In the genomic region with DNA sequence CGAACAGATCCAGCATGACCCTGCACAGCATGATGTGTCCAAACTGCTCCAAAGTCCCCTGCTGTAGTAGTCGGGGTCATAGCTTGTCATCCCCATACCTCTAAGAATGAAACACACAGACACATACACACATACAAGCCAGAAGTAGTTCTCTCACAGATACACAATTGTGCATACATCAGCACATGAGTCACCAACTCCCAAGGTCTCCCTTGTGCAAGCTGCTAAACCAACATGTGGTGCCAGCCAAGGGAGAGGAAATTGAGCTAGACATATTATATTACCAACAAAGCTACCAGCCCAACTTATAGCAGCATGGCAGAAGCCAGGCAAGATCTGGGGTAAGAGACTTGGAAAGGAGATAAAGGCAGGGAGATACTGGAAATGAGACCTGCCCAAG, we compare ENCODE assay signal across 12 mouse cellular contexts.
"Had no signal": no experiment of that assay in that cellular context is flagged by ENCODE, and none has a peak within 500 bp of the region (broad histone marks: within the 10 kb centered on the region; RNA-seq: fewer than 3 reads in every experiment).

No protein-coding gene starts in this region.

- H3K4me3 ChIP-seq: limb, embryonic 13.5 days; liver, embryonic 15.5 days; midbrain, embryonic 13.5 days; neural tube, embryonic 15.5 days had no signal

- H3K36me3 ChIP-seq: limb, embryonic 13.5 days; liver, embryonic 15.5 days; midbrain, embryonic 13.5 days; neural tube, embryonic 15.5 days had no signal

- DNase-seq: kidney, postnatal 10 days; layer of hippocampus, adult 9-11 months; left cerebral cortex, postnatal 4 days; lung, adult 2 months; lung, postnatal 36 days; right cerebral cortex, adult 18-20 months; thymus, postnatal 4 days had no signal

- H3K4me2 ChIP-seq: limb, embryonic 13.5 days; liver, embryonic 11.5 days; liver, embryonic 15.5 days; midbrain, embryonic 13.5 days; neural tube, embryonic 15.5 days had no signal

- H3K27me3 ChIP-seq: limb, embryonic 13.5 days; liver, embryonic 15.5 days; midbrain, embryonic 13.5 days; neural tube, embryonic 15.5 days had no signal
